Mouse (Mus musculus) brain, embryonic 14.5 days (tissue): ENCODE results near the gene Ces3a. TPM values are rescaled to one million over a fixed set of nuclear protein-coding genes. Genes with fewer than 3 reads are reported as not detected.

Experiments used
- DNase-seq: peaks from one replicate; pipeline ENCODE4 v3.0.0-alpha.2; 2011; ENCODE audit warnings: low read depth
- CTCF ChIP-seq: fragments of 200-500 bp; IDR thresholded peaks from 2 replicates; pipeline ENCODE4 v1.5.1; 2012; ENCODE audit warnings: inconsistent platforms, mild to moderate bottlenecking, moderate library complexity, borderline replicate concordance; ENCODE audit not compliant: insufficient read depth, insufficient read length; ENCODE audit errors: extremely low read depth
- POLR2A ChIP-seq: fragments of 200-500 bp; IDR thresholded peaks from 2 replicates; pipeline ENCODE4 v1.6.1; 2012; ENCODE audit warnings: mild to moderate bottlenecking, inconsistent platforms, borderline replicate concordance; ENCODE audit not compliant: poor library complexity, insufficient read depth, insufficient read length, severe bottlenecking; ENCODE audit errors: extremely low read depth
- polyA plus RNA-seq: library from polyadenylated mRNA; depleted of rRNA; stranded (reverse); fragments of >200 nt; gene quantifications from 2 replicates; pipeline ENCODE4 v1.2.3, GENCODE M21; 2012; rRNA removed

The Ces3a gene
- polyA plus RNA-seq, 1 experiment: not detected

DNA sequence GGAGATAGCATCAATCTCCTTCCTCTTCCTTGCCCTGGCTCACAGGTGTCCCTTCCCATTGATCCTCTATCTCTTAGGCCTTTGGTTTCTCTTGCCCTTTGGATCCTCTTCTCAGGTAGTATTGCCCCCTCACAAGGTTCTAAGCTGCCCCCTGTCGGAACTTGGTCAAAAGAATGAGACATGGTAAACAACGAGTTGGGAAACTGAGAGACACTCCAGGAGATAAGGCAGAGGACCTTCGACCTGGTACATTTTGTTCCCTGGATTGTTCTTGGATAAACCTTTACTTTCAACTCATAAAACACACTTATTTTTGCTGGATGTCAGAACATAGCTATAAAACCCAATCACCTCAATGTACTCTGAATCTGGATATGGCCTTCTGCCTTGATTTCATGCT, 55.8 kb downstream of the Ces3a start:
- TF ChIP-seq CTCF: no peak
- no peak for TF ChIP-seq POLR2A
- DNase-seq: no peak

Other genes with a start within 250 kb of the Ces3a start
- 0.28 and 0.34 TPM in 2 replicates for gene Ces2b, start 217.0 kb upstream of the Ces3a start, polyA plus RNA-seq
- gene Ces2c, start 201.5 kb upstream of the Ces3a start, polyA plus RNA-seq: 0.11 TPM in 1 of 2 replicates, not detected in the other
- not detected in 2 replicates for gene Ces2e, start 122.3 kb upstream of the Ces3a start, polyA plus RNA-seq
- gene Ces2f, start 101.2 kb upstream of the Ces3a start, polyA plus RNA-seq: not detected in 2 replicates
- 0.08 and 0.12 TPM in 2 replicates for gene Ces2g, start 86.9 kb upstream of the Ces3a start, polyA plus RNA-seq
- gene Ces2h, start 47.7 kb upstream of the Ces3a start, polyA plus RNA-seq: not detected in 2 replicates
- gene Ces3b, start 35.2 kb downstream of the Ces3a start, polyA plus RNA-seq: not detected in 2 replicates
- 0.04 TPM in 1 of 2 replicates, not detected in the other for gene Ces4a, start 83.2 kb downstream of the Ces3a start, polyA plus RNA-seq
- gene Cbfb, start 122.1 kb downstream of the Ces3a start, polyA plus RNA-seq: 26.5 and 31.9 TPM in 2 replicates
- 33.4 and 40.5 TPM in 2 replicates for gene D230025D16Rik, start 176.5 kb downstream of the Ces3a start, polyA plus RNA-seq
- gene B3gnt9, start 206.6 kb downstream of the Ces3a start, polyA plus RNA-seq: 5.9 and 6.6 TPM in 2 replicates
- 7.1 and 7.9 TPM in 2 replicates for gene Tradd, start 216.0 kb downstream of the Ces3a start, polyA plus RNA-seq
- 1.00 TPM in 2 replicates for gene Fbxl8, start 216.0 kb downstream of the Ces3a start, polyA plus RNA-seq
- 0.42 and 0.60 TPM in 2 replicates for gene Hsf4, start 221.2 kb downstream of the Ces3a start, polyA plus RNA-seq
- 1.3 and 1.8 TPM in 2 replicates for gene Nol3, start 227.5 kb downstream of the Ces3a start, polyA plus RNA-seq
- gene 4931428F04Rik, start 241.3 kb downstream of the Ces3a start, polyA plus RNA-seq: 176 and 217 TPM in 2 replicates
- gene Exoc3l, start 247.5 kb downstream of the Ces3a start, polyA plus RNA-seq: 12.6 and 13.7 TPM in 2 replicates
- 89.4 and 126 TPM in 2 replicates for gene E2f4, start 249.1 kb downstream of the Ces3a start, polyA plus RNA-seq